Mouse (Mus musculus): Measurements from ENCODE around the gene Gmpr. TPM values are rescaled to one million over a fixed set of nuclear protein-coding genes. Genes with fewer than 3 reads are reported as not detected.
"Not testable (repeated sequence)": the region's sequence is repeated elsewhere in the genome, so short reads cannot be mapped to it uniquely, and the experiment has no call there.

Gmpr gene
- polyA plus RNA-seq, 1 experiment from 2014 or later, result 24.9 TPM

DNA sequence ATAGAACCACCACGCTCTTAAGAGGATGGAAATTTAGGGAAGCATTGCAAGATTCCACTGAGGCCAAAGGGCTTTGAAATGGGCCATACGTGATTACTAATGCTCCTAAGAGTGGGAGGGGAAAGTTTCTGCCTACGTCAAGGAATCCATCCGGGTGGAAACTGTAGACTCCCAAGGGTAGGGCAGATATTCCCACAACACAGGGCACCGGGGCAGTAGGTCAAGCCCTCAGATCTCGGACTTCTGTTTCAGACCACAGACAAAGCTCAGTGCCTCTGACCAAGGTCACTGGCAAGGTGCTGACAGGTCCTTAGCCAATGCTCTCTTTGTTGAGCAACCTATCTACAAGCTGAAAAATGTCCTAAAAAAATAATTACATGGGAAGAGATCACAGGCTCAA lies 27.3 kb upstream of the Gmpr start:
- Histone ChIP-seq H3K4me1 (no peaks in the 10 kb centered on the region), H3K9ac (no peak overlapping the region), H3K27me3 (no peaks in the 10 kb centered on the region), H3K27ac (no peak overlapping the region), H3K4me2 (replicated peaks) (no peak overlapping the region), H3K4me3 (no peak overlapping the region), H3K9me3 (no peaks in the 10 kb centered on the region; the same call in 1 of the 2 replicates), H3K36me3 (no peaks in the 10 kb centered on the region)
- 78% methylated on average over 6 of the region's 6 CpGs for WGBS
- ATAC-seq (ENCODE audit: low FRiP score, low read depth), result no peak

- Histone ChIP-seq H3K9ac (no peak overlapping the region), H3K27me3 (no peaks in the 10 kb centered on the region), H3K9me3 (no peaks in the 10 kb centered on the region; the same call in 1 of the 2 replicates), H3K36me3 (no peaks in the 10 kb centered on the region), H3K4me3 (no peak overlapping the region), H3K27ac (no peak overlapping the region), H3K4me2 (replicated peaks) (no peak overlapping the region), H3K4me1 (no peaks in the 10 kb centered on the region)
- 92% methylated on average over 2 of the region's 2 CpGs for WGBS
- ATAC-seq (ENCODE audit: low FRiP score, low read depth), result no peak
Observed at GRCm38 (mm10) chr13:45483215-45483614, 24.0 kb upstream of the Gmpr start.

GRCm38 (mm10) chr13:45483949-45484348 lies 23.3 kb upstream of the Gmpr start:
- H3K4me3 ChIP-seq; H3K27me3 ChIP-seq; ATAC-seq (ENCODE audit: low FRiP score, low read depth); H3K9ac ChIP-seq; H3K9me3 ChIP-seq; H3K27ac ChIP-seq; H3K4me1 ChIP-seq; H3K4me2 ChIP-seq (replicated peaks); H3K36me3 ChIP-seq: not testable (repeated sequence)
- WGBS, result 95% methylated on average over 16 of the region's 16 CpGs

GRCm38 (mm10) chr13:45485602-45486001 lies 21.6 kb upstream of the Gmpr start:
- H3K9me3 ChIP-seq, result no peaks in the 10 kb centered on the region; the same call in 1 of the 2 replicates
- no peak overlapping the region for H3K4me2 ChIP-seq (replicated peaks)
- 66% methylated on average over 4 of the region's 4 CpGs for WGBS
- H3K4me1 ChIP-seq, result no peaks in the 10 kb centered on the region
- H3K4me3 ChIP-seq, result no peak overlapping the region
- no peaks in the 10 kb centered on the region for H3K36me3 ChIP-seq
- no peak overlapping the region for H3K27ac ChIP-seq
- H3K27me3 ChIP-seq, result no peaks in the 10 kb centered on the region
- no peak overlapping the region for H3K9ac ChIP-seq
- no peak for ATAC-seq (ENCODE audit: low FRiP score, low read depth)

- Histone ChIP-seq H3K27me3 (no peaks in the 10 kb centered on the region), H3K36me3 (no peaks in the 10 kb centered on the region), H3K27ac (no peak overlapping the region), H3K9ac (no peak overlapping the region), H3K4me2 (replicated peaks) (no peak overlapping the region), H3K9me3 (no peaks in the 10 kb centered on the region; the same call in 1 of the 2 replicates), H3K4me1 (no peaks in the 10 kb centered on the region), H3K4me3 (no peak overlapping the region)
- no peak for ATAC-seq (ENCODE audit: low FRiP score, low read depth)
- WGBS, result 69% methylated on average over 2 of the region's 2 CpGs
Observed at GRCm38 (mm10) chr13:45486598-45486997, 20.6 kb upstream of the Gmpr start.

DNA sequence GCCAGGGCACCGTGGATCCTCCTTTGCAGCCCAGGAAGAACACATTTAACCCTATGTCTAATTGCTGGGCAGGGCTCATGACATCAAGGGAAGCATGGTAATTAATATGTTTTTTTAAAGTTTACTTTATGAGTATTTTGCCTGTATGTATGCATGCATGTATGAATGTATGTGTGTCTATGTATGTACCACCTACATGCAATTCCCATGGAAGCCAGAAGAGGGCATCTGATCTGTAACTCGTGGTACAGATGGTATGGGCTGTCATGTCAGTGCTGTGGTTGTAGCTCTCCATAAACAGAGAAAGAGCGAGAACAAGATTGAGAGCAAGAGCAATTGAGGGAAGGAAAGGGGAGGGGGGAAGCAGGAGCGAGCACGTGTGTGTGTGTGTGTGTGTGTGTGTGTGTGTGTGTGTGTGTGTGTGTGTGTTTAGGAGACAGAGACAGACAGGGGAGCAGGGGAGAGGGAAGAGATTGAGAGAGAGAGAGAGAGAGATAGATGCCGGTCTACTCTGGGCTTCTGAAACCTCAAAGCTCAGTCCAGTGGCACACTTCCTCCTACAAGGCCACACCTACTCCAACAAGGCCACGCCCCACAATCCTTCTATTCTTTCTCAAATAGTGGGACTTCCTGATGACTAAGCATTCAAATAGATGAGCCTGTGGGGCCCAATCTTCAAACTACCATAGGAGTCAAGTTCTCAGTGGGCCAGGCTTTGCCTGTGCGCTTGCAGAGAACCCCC lies 15.1 kb upstream of the Gmpr start:
- 89% methylated on average over 8 of the region's 8 CpGs for WGBS
- no peaks in the 10 kb centered on the region for H3K27me3 ChIP-seq
- H3K9ac ChIP-seq, result no peak overlapping the region
- no peaks in the 10 kb centered on the region for H3K4me1 ChIP-seq
- no peak for ATAC-seq (ENCODE audit: low FRiP score, low read depth)
- H3K4me2 ChIP-seq (replicated peaks), result no peak overlapping the region
- no peaks in the 10 kb centered on the region for H3K9me3 ChIP-seq
- no peaks in the 10 kb centered on the region for H3K36me3 ChIP-seq
- H3K27ac ChIP-seq, result no peak overlapping the region
- H3K4me3 ChIP-seq, result no peak overlapping the region

DNA sequence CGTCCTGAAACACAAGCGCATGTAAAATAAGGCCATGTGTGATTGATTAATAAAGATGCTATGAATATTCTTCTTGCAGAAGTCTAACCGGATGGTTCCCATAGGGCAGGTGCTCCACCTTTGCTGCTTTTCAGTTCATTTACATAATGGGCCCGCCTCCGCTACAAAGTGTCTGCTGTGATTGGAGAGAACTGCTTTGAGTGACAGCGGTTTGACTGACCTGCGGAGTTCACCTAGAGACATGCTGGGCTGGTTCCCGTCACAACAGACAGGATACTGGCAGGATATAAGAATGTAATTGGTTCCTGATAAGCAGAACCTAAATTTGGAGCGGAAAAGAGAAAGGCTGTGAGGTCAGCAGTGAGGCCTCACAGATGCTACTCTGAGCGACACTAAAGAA lies 13.4 kb upstream of the Gmpr start:
- H3K4me2 ChIP-seq (replicated peaks), result 0 out of 2 replicates have a peak overlapping the region, but pooled peaks have one; percentile 0

GRCm38 (mm10) chr13:45498623-45499022 lies 8.6 kb upstream of the Gmpr start:
- Histone ChIP-seq H3K27ac (no peak overlapping the region), H3K9ac (no peak overlapping the region), H3K4me1 (no peaks in the 10 kb centered on the region), H3K4me3 (no peak overlapping the region), H3K4me2 (replicated peaks) (no peak overlapping the region), H3K9me3 (no peaks in the 10 kb centered on the region), H3K27me3 (no peaks in the 10 kb centered on the region), H3K36me3 (no peaks in the 10 kb centered on the region)
- 88% methylated on average over 3 of the region's 3 CpGs for WGBS
- ATAC-seq (ENCODE audit: low FRiP score, low read depth), result no peak

More for the DNA sequence above, 13.4 kb upstream of the Gmpr start:
- Histone ChIP-seq H3K4me3 (no peak overlapping the region), H3K9ac (no peak overlapping the region), H3K4me1 (no peaks in the 10 kb centered on the region), H3K27me3 (no peaks in the 10 kb centered on the region), H3K27ac (no peak overlapping the region), H3K9me3 (no peaks in the 10 kb centered on the region), H3K36me3 (no peaks in the 10 kb centered on the region)
- ATAC-seq (ENCODE audit: low FRiP score, low read depth), result no peak
- WGBS, result 43% methylated on average over 10 of the region's 10 CpGs

GRCm38 (mm10) chr13:45499391-45499790 lies 7.9 kb upstream of the Gmpr start:
- no peaks in the 10 kb centered on the region for H3K9me3 ChIP-seq
- no peak overlapping the region for H3K9ac ChIP-seq
- H3K27ac ChIP-seq, result no peak overlapping the region
- no peaks in the 10 kb centered on the region for H3K27me3 ChIP-seq
- WGBS, result 68% methylated on average over 3 of the region's 3 CpGs
- no peak overlapping the region for H3K4me2 ChIP-seq (replicated peaks)
- H3K36me3 ChIP-seq, result no peaks in the 10 kb centered on the region
- no peak for ATAC-seq (ENCODE audit: low FRiP score, low read depth)
- H3K4me3 ChIP-seq, result no peak overlapping the region
- no peaks in the 10 kb centered on the region for H3K4me1 ChIP-seq

GRCm38 (mm10) chr13:45499906-45500305 lies 7.3 kb upstream of the Gmpr start:
- no peaks in the 10 kb centered on the region for H3K36me3 ChIP-seq
- H3K9ac ChIP-seq, result no peak overlapping the region
- no peaks in the 10 kb centered on the region for H3K9me3 ChIP-seq
- WGBS, result 84% methylated on average over 3 of the region's 3 CpGs
- no peaks in the 10 kb centered on the region for H3K4me1 ChIP-seq
- no peak overlapping the region for H3K4me2 ChIP-seq (replicated peaks)
- no peak overlapping the region for H3K27ac ChIP-seq
- no peak for ATAC-seq (ENCODE audit: low FRiP score, low read depth)
- no peak overlapping the region for H3K4me3 ChIP-seq
- H3K27me3 ChIP-seq, result no peaks in the 10 kb centered on the region

DNA sequence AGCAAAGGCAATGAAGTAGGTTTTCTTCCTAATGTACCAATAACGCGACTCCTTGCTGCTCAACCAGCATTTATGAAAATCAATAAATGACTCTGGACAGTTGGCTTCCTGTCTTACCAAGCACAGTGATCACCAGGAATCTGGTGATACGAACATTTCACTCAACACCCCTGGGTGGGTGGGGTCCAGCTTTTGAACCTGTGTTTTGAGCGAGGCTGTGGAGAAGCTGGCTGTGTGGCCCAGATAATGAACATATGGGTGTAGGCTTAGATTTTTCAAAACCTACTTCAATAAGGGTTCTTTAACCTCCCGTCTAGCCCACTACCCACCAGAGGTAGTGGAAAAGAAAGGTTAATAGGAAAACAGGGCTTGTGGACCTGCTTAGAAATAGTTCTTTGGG lies 4.5 kb upstream of the Gmpr start:
- no peaks in the 10 kb centered on the region for H3K9me3 ChIP-seq
- H3K9ac ChIP-seq, result no peak overlapping the region
- no peak overlapping the region for H3K27ac ChIP-seq
- no peak overlapping the region for H3K4me2 ChIP-seq (replicated peaks)
- ATAC-seq (ENCODE audit: low FRiP score, low read depth), result no peak
- H3K27me3 ChIP-seq, result no peaks in the 10 kb centered on the region
- H3K4me3 ChIP-seq, result no peak overlapping the region
- H3K4me1 ChIP-seq, result peaks cover 3% of the 10 kb centered on the region; the same call in 1 of the 2 replicates
- 87% methylated on average over 5 of the region's 5 CpGs for WGBS
- H3K36me3 ChIP-seq, result no peaks in the 10 kb centered on the region

DNA sequence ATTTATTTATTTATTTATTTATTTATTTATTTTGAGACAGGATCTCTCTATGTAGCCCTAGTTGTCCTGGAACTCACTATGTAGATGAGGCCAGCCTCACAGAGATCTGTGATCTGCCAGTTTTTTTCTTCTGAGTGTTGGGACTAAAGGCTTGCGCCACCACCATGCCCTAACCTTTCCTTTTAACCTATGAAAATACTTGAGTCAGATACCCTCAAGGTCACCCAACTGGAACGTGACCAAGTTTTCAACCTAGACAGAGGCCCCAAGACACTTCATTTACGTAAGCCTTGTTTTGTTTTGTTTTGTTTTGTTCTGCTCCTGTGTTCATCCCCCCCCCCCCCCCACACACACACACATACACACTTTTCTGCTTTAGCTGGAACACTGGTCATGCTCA lies 1.7 kb upstream of the Gmpr start:
- H3K4me3 ChIP-seq, result no peak overlapping the region
- no peaks in the 10 kb centered on the region for H3K36me3 ChIP-seq
- no peaks in the 10 kb centered on the region for H3K9me3 ChIP-seq
- 100% methylated on average over 3 of the region's 3 CpGs for WGBS
- H3K4me1 ChIP-seq, result peaks cover 13% of the 10 kb centered on the region
- no peak overlapping the region for H3K4me2 ChIP-seq (replicated peaks)
- peaks cover 15% of the 10 kb centered on the region; the same call in 1 of the 2 replicates for H3K27me3 ChIP-seq
- no peak for ATAC-seq (ENCODE audit: low FRiP score, low read depth)
- H3K27ac ChIP-seq, result no peak overlapping the region
- no peak overlapping the region for H3K9ac ChIP-seq

GRCm38 (mm10) chr13:45508495-45508894 lies 1.3 kb downstream of the Gmpr start:
- H3K27me3 ChIP-seq, result peaks cover 15% of the 10 kb centered on the region; the same call in 1 of the 2 replicates
- ATAC-seq (ENCODE audit: low FRiP score, low read depth), result no peak
- no peak overlapping the region for H3K27ac ChIP-seq

More at GRCm38 (mm10) chr13:45508495-45508894, 1.3 kb downstream of the Gmpr start:
- H3K9ac ChIP-seq, result peak overlapping the region; percentile 75
- H3K36me3 ChIP-seq, result no peaks in the 10 kb centered on the region
- H3K4me1 ChIP-seq, result peaks cover 36% of the 10 kb centered on the region
- peak overlapping the region; percentile 93 for H3K4me2 ChIP-seq (replicated peaks)
- WGBS, result 6% methylated on average over 8 of the region's 8 CpGs
- no peaks in the 10 kb centered on the region for H3K9me3 ChIP-seq
- peak overlapping the region; percentile 59 for H3K4me3 ChIP-seq

All from limb, embryonic 13.5 days (tissue).